Mouse (Mus musculus): ENCODE measurements around the gene Ccdc182.
A peak's percentile ranks its signal among the peaks of the same experiment; 100 is the strongest.

DNA sequence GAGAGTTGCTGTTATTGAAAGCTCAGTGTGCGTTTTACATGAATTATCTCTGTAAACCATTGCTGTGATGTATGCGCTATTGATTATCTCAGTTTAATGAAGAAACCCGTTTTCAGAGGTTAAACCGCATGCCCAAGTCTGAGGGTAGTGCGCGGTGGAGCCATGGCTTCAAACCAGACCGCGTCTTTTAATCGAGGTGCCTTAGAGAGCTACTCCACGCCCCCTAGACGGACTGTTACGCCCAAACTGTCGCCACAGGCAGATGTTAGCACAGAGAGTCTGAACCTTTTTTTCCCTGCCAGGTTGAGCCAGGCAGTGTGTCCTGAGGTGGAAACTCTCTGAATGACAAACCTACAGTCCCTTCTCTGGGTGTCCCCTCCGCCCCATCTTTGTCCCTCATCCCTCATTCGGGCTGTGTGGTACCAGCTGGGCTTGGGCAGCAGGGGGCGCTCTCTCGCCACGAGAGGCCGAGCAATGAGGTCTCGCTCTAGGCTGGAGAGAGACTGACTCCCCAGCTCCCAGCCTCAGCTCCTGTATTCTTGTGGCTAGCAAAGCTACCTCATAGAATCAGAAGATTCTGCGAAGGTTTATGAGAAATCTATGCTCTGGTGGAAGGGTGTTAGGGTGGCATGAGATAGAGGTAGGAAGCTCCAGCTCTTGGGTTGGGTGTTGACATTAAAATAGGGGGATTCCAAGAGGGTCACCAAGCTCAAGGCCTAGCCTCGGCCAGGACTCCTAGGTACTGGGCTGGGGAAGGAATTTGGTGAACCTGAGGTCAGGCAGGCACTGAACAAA lies 41.7 kb upstream of the Ccdc182 start:
- TF ChIP-seq CTCF (conservative IDR thresholded peaks at IDR 0.05; ENCODE audit: low read length): peak; percentile 93
- TF ChIP-seq NANOG (IDR thresholded peaks at IDR 0.05; ENCODE audit: borderline replicate concordance, low read length): no peak
